Mouse (Mus musculus) 3T3-L1 (cell line): Measurements from ENCODE around the gene Dpm3.

Experiments
- DNase-seq: peaks from one replicate; pipeline ENCODE4 v3.0.0-alpha.2; 2015; ENCODE audit warnings: low read depth, low spot score

Gene Dpm3

GRCm38 (mm10) chr3:89268916-89269315 lies 9.8 kb downstream of the Dpm3 start:
- no peak for DNase-seq

GRCm38 (mm10) chr3:89270051-89270755 lies 11.0 kb downstream of the Dpm3 start, which contains the start of gene Slc50a1:
TSS of gene Slc50a1 (minus strand) at chr3:89270570.
- DNase-seq, result peak; percentile 62

GRCm38 (mm10) chr3:89270891-89271290 lies 11.7 kb downstream of the Dpm3 start:
- peak; percentile 82 for DNase-seq

GRCm38 (mm10) chr3:89271760-89272159 lies 12.6 kb downstream of the Dpm3 start:
- DNase-seq, result peak; percentile 51

GRCm38 (mm10) chr3:89276061-89276460 lies 16.9 kb downstream of the Dpm3 start:
- no peak for DNase-seq

- peak; percentile 71 for DNase-seq
Observed at GRCm38 (mm10) chr3:89277281-89278021, 18.3 kb downstream of the Dpm3 start.

GRCm38 (mm10) chr3:89278107-89278506 lies 18.9 kb downstream of the Dpm3 start:
- no peak for DNase-seq

GRCm38 (mm10) chr3:89278643-89279042 lies 19.5 kb downstream of the Dpm3 start:
- no peak for DNase-seq

GRCm38 (mm10) chr3:89279153-89279890 lies 20.2 kb downstream of the Dpm3 start:
- peak; percentile 90 for DNase-seq

GRCm38 (mm10) chr3:89280050-89280605 lies 21.0 kb downstream of the Dpm3 start:
- DNase-seq, result peak; percentile 65

- DNase-seq, result no peak
Observed at GRCm38 (mm10) chr3:89280606-89281511, 21.7 kb downstream of the Dpm3 start, which contains the start of gene Efna1. TSS of gene Efna1 (minus strand) at chr3:89281142.

- peak; percentile 94 for DNase-seq
Observed at GRCm38 (mm10) chr3:89281579-89282290, 22.6 kb downstream of the Dpm3 start.

- peak; percentile 69 for DNase-seq
Observed at GRCm38 (mm10) chr3:89282291-89282643, 23.1 kb downstream of the Dpm3 start.

GRCm38 (mm10) chr3:89284261-89284660 lies 25.1 kb downstream of the Dpm3 start:
- DNase-seq, result no peak

GRCm38 (mm10) chr3:89285526-89285925 lies 26.4 kb downstream of the Dpm3 start:
- no peak for DNase-seq

GRCm38 (mm10) chr3:89287286-89287685 lies 28.1 kb downstream of the Dpm3 start:
- DNase-seq, result no peak

- DNase-seq, result peak; percentile 67
Observed at GRCm38 (mm10) chr3:89288503-89288928, 29.4 kb downstream of the Dpm3 start.

- DNase-seq, result no peak
Observed at GRCm38 (mm10) chr3:89291874-89292273, 32.7 kb downstream of the Dpm3 start.

GRCm38 (mm10) chr3:89292303-89292702 lies 33.1 kb downstream of the Dpm3 start:
- DNase-seq, result no peak

GRCm38 (mm10) chr3:89293247-89293918 lies 34.2 kb downstream of the Dpm3 start:
- DNase-seq, result no peak
